Mouse (Mus musculus) urinary bladder, postnatal 10 days (tissue): Measurements from ENCODE around the gene Rtn3.

Experiments
- DNase-seq: peaks from one replicate; pipeline ENCODE4 v3.0.0; 2022; ENCODE audit warnings: low spot score

Rtn3 gene

DNA sequence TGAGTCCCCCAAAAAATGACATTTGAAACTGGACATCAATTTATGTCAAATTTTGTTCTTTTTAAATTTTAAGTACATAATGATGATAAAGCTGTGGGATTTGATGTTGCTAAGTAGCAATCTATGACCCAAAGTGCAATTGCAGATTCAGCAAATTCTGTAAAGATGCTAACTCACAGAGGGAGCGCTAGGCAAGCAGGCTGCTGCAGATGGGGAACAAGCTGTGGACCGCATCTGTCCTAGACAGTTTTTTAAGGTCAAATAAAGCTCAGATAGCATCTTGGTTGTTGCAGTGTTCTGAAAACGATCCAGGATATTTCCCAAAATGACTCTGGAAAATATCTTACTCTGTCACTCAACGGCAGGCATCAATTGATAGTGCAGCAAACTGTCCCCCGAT is 995 bp upstream of the Rtn3 start:
- DNase-seq: no peak

DNA sequence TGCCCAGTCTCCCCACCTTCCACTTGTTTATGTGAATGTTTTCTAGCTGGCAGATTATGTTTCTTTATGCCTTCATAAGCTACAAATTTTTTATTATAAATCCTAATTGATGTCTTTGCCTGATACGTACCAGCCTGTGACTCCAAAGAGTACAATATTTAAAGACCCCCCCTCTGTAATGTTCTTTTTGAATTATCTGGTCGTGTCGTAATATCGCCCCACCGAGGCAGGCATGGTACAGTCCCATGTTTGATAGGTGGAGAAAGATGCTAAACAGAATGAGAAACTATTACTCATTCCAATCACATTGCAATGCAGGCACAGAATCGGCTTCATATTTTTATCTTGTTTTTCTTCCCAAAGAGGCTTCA is 416 bp upstream of the Rtn3 start:
- no peak for DNase-seq

DNA sequence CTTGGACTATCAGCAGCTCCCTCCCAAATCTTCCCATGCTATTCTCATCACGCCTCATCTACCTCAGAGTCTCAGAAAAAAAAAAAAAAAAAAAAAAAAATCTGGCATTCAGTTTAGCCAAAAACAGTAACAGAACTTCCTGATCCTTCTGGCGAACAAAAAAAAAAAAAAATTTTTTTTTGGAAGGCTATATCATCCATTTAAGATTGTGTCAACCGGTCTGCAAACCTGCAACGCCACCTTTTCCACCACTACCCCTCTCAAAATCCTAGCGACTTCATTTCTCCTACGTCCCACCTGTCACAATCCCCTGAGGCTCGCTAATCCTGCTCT is 849 bp downstream of the Rtn3 start:
- no peak for DNase-seq

DNA sequence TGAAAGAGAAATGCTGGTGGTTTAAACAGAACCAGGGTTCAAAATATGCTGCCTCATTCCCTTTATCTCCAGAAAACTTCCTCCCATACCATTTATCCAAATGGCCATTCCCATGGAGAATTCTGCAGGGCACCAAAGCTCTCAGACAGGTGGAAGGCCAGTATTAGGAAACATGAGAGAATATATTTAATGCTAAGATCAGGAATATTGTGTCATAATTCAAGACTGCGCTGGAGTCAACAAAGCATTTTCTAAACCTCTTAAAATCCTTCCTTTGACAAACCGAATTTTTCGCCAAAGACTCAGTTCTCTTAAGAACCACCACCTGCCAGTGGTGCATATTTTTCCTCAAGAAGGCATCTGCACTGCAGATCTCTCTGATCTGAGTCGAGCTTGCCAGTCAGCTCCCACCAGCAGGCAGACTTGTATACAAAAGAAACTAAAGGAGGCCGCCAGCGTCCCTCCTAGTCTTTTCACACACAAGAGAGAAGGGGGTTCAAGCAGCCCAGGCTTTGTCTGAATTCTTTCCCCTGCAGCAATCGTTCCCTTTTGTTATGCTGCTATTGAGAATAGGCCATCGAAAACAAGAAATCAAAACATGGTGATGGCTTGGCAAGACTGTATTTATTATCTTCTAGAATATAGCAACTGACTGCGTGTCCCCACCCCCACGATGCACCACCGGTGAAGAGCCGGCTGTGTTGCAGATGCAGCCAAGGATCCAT is 1.4 kb downstream of the Rtn3 start:
- DNase-seq: no peak

DNA sequence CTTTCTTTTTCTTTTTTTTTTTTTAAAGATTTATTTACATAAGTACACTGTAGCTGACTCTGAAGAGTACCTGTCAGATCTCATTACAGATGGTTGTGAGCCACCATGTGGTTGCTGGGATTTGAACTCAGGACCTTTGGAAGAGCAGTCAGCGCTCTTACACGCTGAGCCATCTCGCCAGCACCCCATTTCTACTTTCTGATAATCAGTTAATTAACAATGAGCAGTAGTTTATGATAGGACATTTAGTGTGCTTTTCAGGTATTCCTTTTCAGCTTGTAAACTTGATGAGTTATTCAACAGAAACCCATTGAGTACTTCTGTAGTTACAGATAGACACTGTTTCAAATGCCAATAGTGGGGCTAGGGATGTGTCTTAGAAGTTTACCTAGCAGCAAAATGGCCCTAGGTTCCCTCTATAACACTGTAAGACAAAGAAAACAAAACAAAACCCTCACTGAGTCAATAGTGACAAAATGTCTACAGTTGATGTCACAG is 3.3 kb downstream of the Rtn3 start:
- DNase-seq: no peak

DNA sequence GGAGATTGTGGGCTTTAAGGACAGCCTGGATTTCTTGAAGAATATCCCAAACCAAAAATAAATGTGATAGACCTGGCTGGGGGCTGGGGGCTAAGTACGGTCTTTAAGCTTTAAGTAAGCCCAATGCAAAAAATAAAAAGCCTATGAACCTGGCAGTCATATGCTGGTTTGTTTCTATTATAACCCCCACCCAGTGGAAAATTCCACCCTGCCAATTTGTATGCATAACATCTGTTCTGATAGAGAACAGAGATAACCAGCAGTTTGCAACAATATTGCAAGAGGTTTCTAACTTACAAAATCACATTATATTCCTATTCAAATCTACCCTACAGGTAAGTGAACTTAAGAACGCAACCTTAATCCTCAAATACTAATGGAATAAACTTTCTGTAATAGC is 12.4 kb downstream of the Rtn3 start:
- DNase-seq: no peak

DNA sequence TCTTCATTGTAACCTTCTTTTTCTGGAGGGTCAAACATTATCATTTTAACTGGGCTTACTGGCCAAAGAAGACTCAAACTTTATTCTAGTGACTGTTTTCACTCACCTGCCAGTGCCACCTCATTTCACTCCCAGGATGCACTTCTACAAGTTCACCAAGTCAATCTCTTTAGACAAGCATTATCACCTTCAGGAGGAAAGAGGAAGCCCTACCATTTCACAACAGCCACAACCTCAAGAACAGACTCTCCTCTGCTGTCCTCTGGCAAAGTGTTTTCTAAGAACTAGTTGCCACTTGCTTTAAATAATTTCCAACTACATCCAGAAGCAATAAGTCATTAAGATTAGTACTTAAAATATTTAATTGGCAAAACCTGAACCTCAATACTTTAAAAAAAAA is 15.2 kb downstream of the Rtn3 start:
- no peak for DNase-seq

DNA sequence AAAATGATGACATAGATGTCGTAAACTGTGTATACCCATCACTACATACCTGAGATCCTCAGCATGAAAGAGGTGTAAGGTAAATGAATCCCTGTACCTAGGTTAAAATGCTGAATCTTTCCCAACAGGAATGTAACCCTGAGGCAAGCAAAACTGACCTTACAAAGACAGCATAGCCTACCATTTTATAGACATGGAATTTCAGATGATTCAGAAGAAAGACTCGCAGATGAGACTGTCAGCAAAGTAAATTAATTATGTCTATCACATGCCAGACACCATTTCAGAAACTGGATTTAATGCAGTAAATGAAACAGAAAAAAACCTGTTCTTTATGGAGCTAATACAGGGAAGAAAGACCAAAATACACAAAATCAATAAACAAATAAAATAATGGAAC is 23.7 kb downstream of the Rtn3 start:
- no peak for DNase-seq

DNA sequence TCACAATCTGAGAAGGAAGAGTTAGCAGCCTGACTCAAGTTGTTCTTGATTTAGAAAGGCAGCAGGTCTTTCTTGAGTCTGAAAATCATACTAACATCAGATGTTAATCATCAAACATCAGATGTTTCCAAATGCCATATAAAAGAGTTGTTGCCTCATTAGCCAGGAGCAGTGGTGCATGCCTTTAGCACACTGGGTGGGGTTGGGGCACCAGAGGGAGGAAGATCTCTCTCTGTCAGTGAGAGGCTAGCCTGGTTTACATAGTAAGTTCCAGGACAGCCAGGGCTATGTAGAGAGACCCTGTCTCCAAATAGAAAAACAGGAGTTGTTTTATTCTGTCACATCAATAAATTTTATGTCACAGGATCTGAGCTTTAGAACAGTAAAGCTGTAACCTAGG is 24.2 kb downstream of the Rtn3 start:
- no peak for DNase-seq

DNA sequence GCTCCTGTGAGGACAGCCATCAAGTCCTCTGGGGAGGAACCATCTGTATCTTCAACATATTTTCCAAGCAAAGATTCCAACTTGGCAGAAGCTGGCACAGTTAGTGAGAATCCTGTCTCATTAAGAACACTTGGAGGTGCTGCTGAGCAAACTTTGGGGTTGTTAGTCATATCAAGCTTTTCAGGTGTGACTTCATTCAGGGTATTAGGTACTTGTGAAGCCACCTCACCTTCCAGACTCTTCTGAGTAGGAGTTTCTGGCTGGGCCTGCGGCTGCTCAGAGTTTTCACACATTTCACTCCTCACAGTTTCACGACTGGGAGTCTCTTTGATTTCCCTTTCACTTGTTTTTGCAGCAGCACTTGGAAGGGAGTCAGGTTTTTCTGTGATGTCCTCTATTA is 26.3 kb downstream of the Rtn3 start:
- DNase-seq: no peak

DNA sequence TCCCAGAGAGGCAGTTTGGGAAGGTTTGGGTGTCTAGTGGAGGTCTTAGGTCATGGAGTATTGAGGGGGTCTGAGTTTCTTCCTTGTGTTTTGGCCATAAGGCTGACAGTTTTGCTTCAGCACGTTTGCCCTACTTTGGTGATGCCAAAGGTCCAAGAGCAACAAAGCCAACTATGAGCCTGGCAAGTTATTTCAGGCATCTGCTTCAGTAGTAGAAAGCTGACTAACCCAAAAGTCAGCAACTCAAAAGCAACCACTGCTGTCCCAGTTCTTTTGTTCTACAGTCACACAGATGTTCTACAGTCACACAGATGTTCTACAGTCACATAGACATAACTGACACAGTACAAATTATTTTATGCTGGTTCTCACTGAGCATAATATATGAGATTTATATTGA is 37.5 kb downstream of the Rtn3 start:
- no peak for DNase-seq

DNA sequence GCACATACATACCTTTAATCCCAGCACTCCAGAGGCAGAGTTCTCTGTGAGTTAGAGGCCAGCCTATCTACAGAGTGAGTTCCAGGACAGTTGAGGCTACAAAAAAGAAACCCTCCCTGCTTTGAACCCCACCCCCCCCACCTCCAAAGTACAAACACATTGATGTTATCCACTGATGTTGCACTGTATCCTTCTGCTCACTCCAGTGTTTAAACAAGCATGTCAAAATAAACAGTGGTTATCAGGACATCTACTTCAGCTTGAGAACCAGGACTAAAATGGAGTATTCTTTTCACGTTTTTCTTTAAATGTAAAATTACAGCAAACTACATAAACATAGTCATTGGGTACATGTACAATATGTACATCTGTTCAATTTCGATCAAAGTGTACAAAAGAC is 38.0 kb downstream of the Rtn3 start:
- DNase-seq: no peak

DNA sequence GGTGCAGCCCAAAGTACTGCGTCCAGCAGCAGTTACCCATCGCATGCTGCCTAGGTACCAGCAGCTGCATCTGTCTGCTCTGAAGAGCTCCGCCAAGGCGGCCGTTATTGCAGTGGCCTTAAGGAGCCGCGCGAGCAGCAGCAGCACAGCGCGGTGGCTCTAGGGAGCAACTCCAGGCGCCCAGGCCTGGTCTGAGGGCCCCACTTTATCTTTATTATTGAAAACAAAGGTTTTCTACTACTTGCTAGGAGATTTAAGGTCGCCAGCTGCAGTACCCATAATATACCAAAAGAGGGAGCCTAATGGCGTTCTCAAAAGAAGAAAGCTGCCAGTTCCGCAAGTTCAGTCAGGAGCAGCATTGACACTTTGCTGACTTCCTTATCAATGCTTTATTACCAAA is 41.6 kb downstream of the Rtn3 start:
- no peak for DNase-seq

DNA sequence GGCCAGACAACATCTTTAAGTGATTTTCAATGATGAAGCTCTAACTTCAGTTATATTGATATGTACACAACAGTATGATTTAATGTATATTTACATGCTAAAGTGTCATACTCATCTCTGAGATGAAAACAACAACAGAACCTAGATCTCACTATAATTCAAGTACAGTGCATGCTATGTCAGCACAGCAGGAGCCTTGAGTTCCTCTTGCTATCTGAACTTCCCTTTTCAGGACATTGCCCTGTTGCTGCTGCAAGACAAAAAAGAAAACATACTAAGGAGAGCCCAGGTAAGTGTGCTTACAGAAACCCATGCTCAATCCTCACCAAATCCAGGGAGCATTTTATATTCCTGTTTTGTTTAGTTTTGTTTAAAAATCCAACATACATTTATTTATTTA is 44.8 kb downstream of the Rtn3 start:
- DNase-seq: no peak

DNA sequence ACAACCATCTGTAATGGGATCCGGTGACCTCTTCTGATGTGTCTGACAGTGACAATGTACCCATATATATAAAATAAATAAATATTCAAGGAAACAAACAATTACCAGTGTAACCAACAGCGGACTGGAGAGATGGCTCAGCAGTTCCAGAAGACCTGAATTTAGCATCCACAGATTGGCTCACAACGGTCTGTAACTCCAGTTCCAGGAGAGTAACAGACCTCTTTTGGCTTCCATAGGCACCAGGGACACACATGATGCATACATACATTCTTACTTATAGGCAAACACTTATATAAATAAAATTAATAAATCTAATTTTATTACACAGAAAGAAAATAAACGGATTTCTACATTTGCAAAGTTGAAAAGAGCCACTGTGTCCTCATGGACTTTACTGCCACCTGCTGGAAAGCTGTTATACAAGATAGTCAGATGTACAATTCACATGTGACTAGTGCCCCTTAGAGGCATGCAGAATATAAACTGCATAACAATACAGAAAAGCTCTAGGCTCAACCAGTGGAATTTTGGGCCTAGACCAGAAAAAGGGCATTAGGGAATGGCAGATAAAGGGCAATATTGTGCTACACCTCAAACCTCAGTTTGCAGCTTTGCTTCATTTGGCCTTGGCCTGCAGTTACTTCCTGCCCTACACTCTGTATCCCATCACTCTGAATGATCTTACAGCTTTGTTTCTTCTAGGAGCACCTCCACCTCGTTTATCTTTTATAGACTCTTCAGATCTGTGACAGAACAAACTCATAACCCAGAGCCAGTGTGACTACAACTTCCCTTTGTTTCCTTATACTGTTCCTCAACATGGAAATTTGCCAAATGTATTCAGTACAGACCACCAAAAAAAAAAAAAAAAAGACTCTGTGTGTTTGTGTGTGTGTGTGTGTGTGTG is 46.8 kb downstream of the Rtn3 start:
- no peak for DNase-seq

DNA sequence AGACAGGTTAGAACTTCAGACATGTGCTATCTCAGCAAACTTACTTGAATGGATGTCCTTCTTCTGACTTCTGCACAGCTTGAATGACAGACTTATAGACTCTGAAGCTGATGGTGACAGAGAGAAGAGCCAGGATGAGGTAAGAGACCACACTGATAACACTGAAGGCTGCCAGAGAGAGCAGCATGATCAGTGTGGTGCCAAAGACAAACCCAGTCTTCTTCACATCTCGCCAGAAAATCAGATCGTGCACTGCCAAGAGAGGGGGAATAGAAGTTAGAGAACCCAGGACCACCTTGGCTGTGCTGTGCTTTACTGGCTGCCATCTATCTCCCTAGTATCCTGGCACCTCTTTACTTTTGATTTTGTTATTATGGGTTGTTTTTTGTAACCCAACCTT is 48.2 kb downstream of the Rtn3 start:
- no peak for DNase-seq

DNA sequence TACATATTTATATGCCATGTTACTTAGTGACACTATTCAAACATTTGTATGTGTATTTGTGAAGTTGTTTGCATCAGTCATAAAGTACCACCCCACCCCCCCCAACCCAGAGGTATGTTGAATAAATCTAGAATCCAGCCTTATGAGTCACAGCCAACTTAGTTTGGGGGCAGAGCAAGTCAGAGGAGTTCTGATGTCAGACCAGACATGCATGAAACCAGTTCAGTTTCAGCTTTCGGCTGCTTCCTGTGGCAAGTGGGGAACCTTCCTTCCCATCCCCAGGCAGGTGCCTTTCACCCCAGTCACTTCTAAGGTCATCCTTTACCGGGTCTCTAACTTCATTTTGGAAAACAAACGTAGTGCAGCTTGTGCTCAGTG is 57.7 kb downstream of the Rtn3 start:
- no peak for DNase-seq

DNA sequence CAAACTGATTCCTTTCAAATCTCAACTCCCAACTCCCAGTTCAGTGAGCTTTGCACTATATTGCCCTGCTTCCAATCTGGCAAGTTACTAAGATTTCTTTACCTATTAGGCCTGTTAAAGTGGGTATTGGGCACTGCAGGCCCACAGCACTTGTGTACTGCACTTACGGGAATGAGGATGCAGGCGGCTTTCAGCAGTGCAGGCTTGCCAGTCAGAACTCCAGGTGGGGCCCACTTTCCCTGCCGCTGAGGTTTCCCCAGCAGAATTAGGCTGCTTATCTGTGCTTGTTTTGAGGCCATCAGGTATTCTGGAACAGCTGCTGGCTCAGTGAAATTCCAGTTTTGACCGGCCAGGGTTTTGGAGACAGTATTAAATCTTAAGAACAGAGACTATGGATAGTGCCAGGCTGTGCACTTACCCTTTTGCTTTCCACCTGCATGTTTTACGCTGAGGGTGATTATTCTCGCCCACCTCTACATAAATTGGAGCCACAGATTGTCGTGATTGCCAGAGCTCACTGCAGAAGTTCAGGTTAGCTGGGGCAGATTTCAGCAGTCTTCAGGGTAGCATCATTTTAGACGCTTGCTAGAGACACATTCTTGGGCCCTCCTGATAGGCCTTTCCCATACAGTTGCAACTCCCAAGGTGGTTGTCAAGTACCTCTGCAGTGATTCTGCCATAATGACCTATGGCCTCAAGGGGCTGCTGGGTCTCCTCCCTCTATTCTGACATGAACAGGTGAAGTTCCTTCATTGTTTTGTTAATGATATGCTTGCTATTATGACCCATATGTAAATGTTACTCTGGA is 58.3 kb downstream of the Rtn3 start:
- DNase-seq: no peak

DNA sequence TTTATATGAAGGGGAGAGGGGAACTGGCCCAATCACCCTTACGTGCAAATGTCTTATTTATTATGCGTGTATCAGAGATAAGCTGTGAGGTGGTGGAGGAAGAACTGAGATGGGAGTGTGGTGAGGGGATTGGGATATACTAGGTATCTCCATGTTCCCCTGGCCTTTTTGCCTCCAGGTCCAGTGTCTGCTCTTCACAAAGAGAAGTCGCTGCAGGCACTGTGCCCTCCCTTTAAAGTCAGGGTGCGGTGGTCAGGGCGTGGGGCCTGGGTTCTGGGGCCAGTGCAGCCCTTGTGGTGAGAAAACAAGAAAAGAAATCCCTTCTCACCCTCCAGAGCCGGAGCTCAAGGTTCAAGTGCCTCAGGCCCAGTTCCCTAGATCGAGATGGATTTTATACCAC is 59.0 kb downstream of the Rtn3 start:
- DNase-seq: no peak

DNA sequence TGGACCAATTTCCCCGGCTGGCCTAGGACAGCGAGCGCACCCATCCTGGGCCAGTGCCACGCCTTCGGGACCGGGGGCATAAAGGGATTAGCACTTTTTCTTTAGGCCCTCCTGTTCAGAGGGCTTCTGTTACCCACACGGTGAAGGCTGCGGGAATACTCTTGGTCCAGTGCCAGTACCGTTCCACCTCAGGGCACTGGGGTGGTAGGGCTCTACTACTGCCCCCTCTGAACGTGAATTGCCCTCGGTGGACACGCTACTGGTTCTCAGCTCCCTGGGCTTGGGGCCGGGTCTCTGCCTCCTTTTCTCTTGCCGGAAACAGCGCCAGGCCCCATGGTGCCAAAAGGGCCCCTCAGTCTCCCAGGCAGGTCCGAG is 59.4 kb downstream of the Rtn3 start:
- DNase-seq: no peak

DNA sequence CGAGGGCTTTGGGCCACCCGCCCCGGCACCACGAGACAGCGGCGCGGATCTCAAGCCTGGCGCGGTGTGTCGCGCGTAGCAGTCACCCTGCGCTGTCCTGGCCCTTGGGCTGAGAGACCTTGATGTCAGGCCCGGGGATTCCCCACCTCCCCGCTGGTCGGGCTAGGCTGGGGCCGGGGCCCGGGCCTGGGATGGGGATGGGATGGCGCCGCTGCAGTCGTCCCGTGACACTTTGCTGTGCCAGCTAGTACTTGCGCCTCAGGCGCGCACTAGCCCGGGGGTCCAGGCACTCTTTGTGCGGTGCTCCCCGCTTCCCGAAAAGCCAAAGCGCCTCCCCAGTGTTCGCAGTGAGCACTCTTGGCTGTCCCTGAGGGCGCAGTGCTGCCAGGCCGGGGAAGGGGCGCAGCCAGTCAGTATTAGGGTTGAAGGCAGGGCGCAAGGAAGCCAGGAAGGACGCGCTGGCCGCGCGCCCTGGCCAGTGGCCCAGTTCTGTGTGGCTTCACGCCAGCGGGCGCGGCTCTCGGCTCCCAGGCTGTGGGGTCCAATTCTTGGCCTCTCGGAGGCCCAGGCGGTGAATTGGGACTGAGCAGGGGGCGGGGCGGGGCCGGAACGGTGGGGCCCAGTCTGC is 59.9 kb downstream of the Rtn3 start:
- DNase-seq: peak; percentile 52

DNA sequence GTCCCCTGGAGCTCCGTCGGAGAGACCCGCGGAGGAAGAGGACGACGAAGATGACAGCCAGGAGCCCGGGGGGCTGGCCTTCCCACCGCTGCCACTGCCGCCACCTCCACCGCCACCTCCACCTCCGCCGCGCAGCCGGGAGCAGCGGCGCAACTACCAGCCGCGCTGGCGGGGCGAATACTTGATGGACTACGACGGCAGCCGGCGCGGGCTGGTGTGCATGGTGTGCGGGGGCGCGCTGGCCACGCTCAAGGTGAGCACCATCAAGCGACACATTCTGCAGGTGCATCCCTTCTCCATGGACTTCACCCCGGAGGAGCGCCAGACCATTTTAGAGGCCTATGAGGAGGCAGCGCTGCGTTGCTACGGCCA is 60.4 kb downstream of the Rtn3 start:
- no peak for DNase-seq
